Mouse (Mus musculus) embryonic facial prominence, embryonic 15.5 days (tissue): ENCODE measurements around the gene Gm17542. TPM values are rescaled to one million over a fixed set of nuclear protein-coding genes. Genes with fewer than 3 reads are reported as not detected.

ENCODE experiments used
- ATAC-seq: fragments of 200-750 bp; cut with Nextera tagmentation; 2 replicates; pipeline ENCODE4 v1.8.0; 2017; ENCODE audit warnings: low read depth, moderate TSS enrichment; ENCODE audit not compliant: insufficient number of reproducible peaks, low FRiP score, low TSS enrichment
- H3K27ac ChIP-seq: fragments of 300-500 bp; sonication (generic); replicated peaks from 2 replicates; pipeline ENCODE4 v1.5.1; 2015; ENCODE audit warnings: mild to moderate bottlenecking, inconsistent platforms
- H3K27me3 ChIP-seq: fragments of 300-500 bp; sonication (generic); 2 replicates; pipeline ENCODE4 v1.6.1; 2015; ENCODE audit warnings: inconsistent platforms
- H3K36me3 ChIP-seq: fragments of 300-500 bp; sonication (generic); 2 replicates; pipeline ENCODE4 v1.6.1; 2015; ENCODE audit warnings: mild to moderate bottlenecking, inconsistent platforms
- H3K4me1 ChIP-seq: fragments of 300-500 bp; sonication (generic); 2 replicates; pipeline ENCODE4 v1.6.1; 2015; ENCODE audit warnings: inconsistent platforms
- H3K4me2 ChIP-seq: fragments of 300-500 bp; sonication (generic); replicated peaks from 2 replicates; pipeline ENCODE4 v1.6.1; 2015; ENCODE audit warnings: mild to moderate bottlenecking, inconsistent platforms
- H3K4me3 ChIP-seq: fragments of 300-500 bp; sonication (generic); replicated peaks from 2 replicates; pipeline ENCODE4 v1.5.1; 2015; ENCODE audit warnings: mild to moderate bottlenecking, inconsistent platforms
- H3K9ac ChIP-seq: fragments of 300-500 bp; sonication (generic); 2 replicates; pipeline ENCODE4 v1.6.1; 2015; ENCODE audit warnings: inconsistent platforms
- H3K9me3 ChIP-seq: fragments of 300-500 bp; sonication (generic); replicated peaks from 2 replicates; pipeline ENCODE4 v1.6.1; 2016; ENCODE audit warnings: inconsistent platforms
- WGBS: fragments of 180-500 bp; shearing (Covaris S2); methylation state at CpG from one replicate; pipeline ENCODE4 v1.1.7; 2015; 5-methylcytosine and 5-hydroxymethylcytosine counted together
- polyA plus RNA-seq: library from polyadenylated mRNA; unstranded; fragments of >200 nt; fragmentation: Nextera tagmentation; extraction: Ambion mirVana; gene quantifications from 2 replicates; pipeline ENCODE4 v1.2.1, GENCODE M21; 2015

The Gm17542 gene
- polyA plus RNA-seq, 1 experiment from 2014 or later, result not detected

DNA sequence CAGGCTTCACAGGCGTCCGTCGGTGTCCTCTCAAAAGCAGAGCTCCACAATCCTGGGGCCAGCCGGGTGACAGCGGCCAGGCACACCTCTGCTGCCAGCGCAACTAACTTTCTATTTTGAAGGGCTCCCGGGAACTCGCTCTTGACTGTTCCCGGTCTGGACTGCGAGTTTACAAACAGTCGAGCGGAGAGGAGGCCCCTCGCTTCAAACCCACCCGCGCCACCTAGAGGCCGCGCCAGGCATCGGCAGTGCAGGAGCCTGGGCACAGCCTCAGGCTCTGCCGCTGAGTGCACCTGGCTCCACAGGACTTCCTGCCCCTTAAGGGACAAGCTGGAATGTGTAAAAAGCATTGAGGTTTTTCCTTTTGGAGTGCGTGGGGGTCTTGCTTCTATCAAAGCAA is 42.5 kb downstream of the Gm17542 start, which contains the start of gene Edar:
TSS of gene Edar (minus strand) at position 122 of the 400 bp plus-strand sequence.
- H3K9me3 ChIP-seq, result no peaks in the 10 kb centered on the region
- no peaks in the 10 kb centered on the region for H3K36me3 ChIP-seq
- H3K4me2 ChIP-seq, result peak within 1 kb of the TSS; percentile 54
- peaks cover 19% of the 10 kb centered on the region; the same call in 1 of the 2 replicates for H3K4me1 ChIP-seq
- 0 out of 2 replicates have a peak, but pooled peaks cover 4% of the 10 kb centered on the region for H3K27me3 ChIP-seq
- no peak within 1 kb of the TSS for H3K9ac ChIP-seq
- no peak within 1 kb of the TSS for H3K27ac ChIP-seq
- H3K4me3 ChIP-seq, result peak within 1 kb of the TSS; percentile 47
- ATAC-seq, result peak; percentile 52; the same call in 1 of the 2 replicates
- WGBS, result 2% methylated on average over 20 of the region's 20 CpGs

DNA sequence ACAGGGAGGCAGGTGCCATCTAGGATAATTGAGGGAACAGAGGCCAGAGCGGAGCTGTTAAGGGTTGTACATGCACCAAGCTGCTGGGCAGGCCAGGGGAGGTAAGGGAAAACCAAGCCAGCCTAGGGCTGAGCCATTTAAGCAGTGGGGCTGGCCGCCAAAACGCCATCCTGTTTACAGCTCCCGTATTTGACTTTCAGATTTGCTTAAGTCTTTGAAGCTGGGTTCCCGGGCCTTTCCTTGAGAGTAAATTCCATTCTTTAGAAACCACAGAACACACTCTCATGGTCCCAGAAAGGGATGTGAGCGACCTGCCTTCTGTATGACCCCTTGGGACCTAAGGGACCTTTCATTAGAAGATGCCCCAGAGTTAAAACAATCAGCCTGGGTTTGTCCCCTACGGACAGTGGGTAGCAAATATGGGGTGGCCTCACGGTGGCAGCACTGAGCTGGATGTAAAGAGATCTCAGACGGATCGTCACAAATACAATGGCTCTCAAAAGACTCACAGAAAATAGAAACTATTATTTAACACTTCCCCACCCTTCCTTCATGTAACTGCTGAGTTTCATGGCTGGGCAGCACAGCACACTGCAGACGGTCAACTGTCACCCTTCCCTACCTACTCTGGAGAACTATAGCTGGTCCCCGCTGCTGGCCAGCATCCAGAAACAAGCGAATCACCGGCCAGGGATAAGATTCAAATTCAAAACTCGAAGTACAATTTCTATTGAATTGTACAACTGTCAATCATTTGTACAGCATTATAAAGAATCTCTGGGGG is 44.5 kb downstream of the Gm17542 start:
- 0 out of 2 replicates have a peak, but pooled peaks cover 4% of the 10 kb centered on the region for H3K27me3 ChIP-seq
- H3K9me3 ChIP-seq, result no peaks in the 10 kb centered on the region
- WGBS, result 33% methylated on average over 15 of the region's 15 CpGs
- H3K4me2 ChIP-seq, result peak overlapping the region; percentile 32
- no peak overlapping the region for H3K9ac ChIP-seq
- H3K4me3 ChIP-seq, result peak overlapping the region; percentile 47
- ATAC-seq, result peak; percentile 58
- H3K36me3 ChIP-seq, result no peaks in the 10 kb centered on the region
- no peak overlapping the region for H3K27ac ChIP-seq
- peaks cover 19% of the 10 kb centered on the region; the same call in 1 of the 2 replicates for H3K4me1 ChIP-seq

GRCm38 (mm10) chr10:58672557-58673277 is 45.3 kb downstream of the Gm17542 start:
- WGBS, result 64% methylated on average over 10 of the region's 10 CpGs
- no peak overlapping the region for H3K4me2 ChIP-seq

DNA sequence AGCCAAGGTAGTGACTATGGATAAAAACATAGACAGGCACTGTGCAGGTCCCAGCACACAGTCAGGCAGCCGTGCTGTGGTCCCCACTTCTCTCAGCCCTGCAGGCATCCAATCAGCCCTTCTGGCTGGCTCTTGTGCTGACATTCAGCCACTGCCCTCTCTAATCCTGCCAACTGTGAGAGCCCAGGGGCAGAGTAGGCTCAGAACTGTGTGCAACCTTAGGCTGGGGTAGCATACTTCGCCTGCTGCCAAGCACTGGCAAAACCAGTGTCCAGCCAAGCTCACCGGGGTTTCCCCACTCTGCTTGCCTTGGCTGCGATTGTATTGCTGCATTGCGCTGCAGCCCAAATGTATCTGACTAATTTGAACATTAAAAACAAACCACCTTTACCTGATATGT is 54.1 kb downstream of the Gm17542 start:
- Histone ChIP-seq H3K27me3 (no peaks in the 10 kb centered on the region), H3K9ac (no peak overlapping the region), H3K27ac (no peak overlapping the region), H3K9me3 (no peaks in the 10 kb centered on the region), H3K4me3 (no peak overlapping the region), H3K4me2 (no peak overlapping the region), H3K4me1 (no peaks in the 10 kb centered on the region), H3K36me3 (no peaks in the 10 kb centered on the region)
- WGBS, result 74% methylated on average over 5 of the region's 5 CpGs
- no peak for ATAC-seq

More at GRCm38 (mm10) chr10:58672557-58673277, 45.3 kb downstream of the Gm17542 start:
- Histone ChIP-seq H3K4me3 (no peak overlapping the region), H3K36me3 (no peaks in the 10 kb centered on the region), H3K27ac (no peak overlapping the region), H3K9ac (no peak overlapping the region), H3K9me3 (no peaks in the 10 kb centered on the region), H3K27me3 (0 out of 2 replicates have a peak, but pooled peaks cover 4% of the 10 kb centered on the region), H3K4me1 (peaks cover 19% of the 10 kb centered on the region; the same call in 1 of the 2 replicates)
- no peak for ATAC-seq

Other genes with a start within 250 kb of the Gm17542 start
- 8.2 and 9.7 TPM in 2 replicates for gene Ccdc138, start 220.3 kb downstream of the Gm17542 start, polyA plus RNA-seq
- 2.8 and 3.0 TPM in 2 replicates for gene Edar, start 42.6 kb downstream of the Gm17542 start, polyA plus RNA-seq
- 3.0 and 3.1 TPM in 2 replicates for gene Sh3rf3, start 95.1 kb upstream of the Gm17542 start, polyA plus RNA-seq